9 mouse cellular contexts compared by ENCODE assay signal in the genomic region with DNA sequence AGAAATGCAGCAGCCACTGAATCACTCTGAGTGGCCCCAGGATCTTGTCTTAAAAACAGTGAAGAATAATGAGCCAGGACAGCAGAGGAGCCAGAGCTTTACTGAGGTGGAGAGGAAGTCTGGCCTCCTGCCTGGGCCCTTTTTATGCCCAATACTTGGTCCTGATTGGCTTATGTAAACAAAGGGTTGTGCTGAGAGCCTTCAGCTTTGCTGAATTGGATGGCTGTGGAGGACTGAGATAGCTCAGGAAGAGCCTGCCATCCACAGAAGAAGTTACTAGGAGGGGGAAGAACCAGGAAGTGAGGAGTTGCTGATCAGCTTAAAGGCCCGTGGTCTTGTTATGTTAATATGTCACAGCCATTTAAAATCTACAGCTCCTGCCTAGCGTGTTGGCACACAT. TPM values are rescaled to one million over a fixed set of nuclear protein-coding genes. Genes with fewer than 3 reads are reported as not detected.
DNase-seq lines count a peak whose midpoint lies in the region; ATAC-seq lines count a peak whose summit lies in the region.
"Had no signal": no experiment of that assay in that cellular context is flagged by ENCODE, and none has a peak within 500 bp of the region (broad histone marks: within the 10 kb centered on the region; RNA-seq: fewer than 3 reads in every experiment).

No protein-coding gene starts in this region.

- peaks cover 8% of the 10 kb centered on the region; the same call in 1 of the 2 replicates for H3K4me1 ChIP-seq in neural tube, embryonic 12.5 days
- peaks cover 6% of the 10 kb centered on the region; the same call in 1 of the 2 replicates for H3K4me1 ChIP-seq in forebrain, embryonic 11.5 days (replicated peaks; ENCODE audit: control insufficient read depth, insufficient read depth, low read length)
- peaks cover 25% of the 10 kb centered on the region for H3K4me1 ChIP-seq in stomach, embryonic 16.5 days (ENCODE audit: control insufficient read depth, insufficient read depth, low read length)

- H3K9ac ChIP-seq in neural tube, embryonic 12.5 days = no peak overlapping the region
- H3K9ac ChIP-seq in forebrain, embryonic 11.5 days (ENCODE audit: low read length) = 0 out of 2 replicates have a peak overlapping the region, but pooled peaks have one; percentile 16
- no peak overlapping the region; the same call in 1 of the 2 replicates for H3K9ac ChIP-seq in stomach, embryonic 16.5 days (ENCODE audit: low read length)
- H3K9ac ChIP-seq: embryonic facial prominence, embryonic 12.5 days had no signal

- no peak overlapping the region for H3K4me2 ChIP-seq in neural tube, embryonic 12.5 days (replicated peaks)
- H3K4me2 ChIP-seq in forebrain, embryonic 11.5 days (ENCODE audit: low read depth, low read length, severe bottlenecking) = no peak overlapping the region
- no peak overlapping the region for H3K4me2 ChIP-seq in stomach, embryonic 16.5 days (ENCODE audit: low read depth, low read length)
- H3K4me2 ChIP-seq: embryonic facial prominence, embryonic 12.5 days had no signal

- WGBS in neural tube, embryonic 12.5 days = 14% methylated on average over 2 of the region's 2 CpGs
- WGBS in forebrain, embryonic 11.5 days = 16% methylated on average over 2 of the region's 2 CpGs
- 28% methylated on average over 2 of the region's 2 CpGs for WGBS in stomach, embryonic 16.5 days

- no peaks in the 10 kb centered on the region for H3K27me3 ChIP-seq in neural tube, embryonic 12.5 days (replicated peaks)
- H3K27me3 ChIP-seq in forebrain, embryonic 11.5 days (ENCODE audit: control insufficient read depth, insufficient read depth, low read length) = no peaks in the 10 kb centered on the region
- H3K27me3 ChIP-seq in stomach, embryonic 16.5 days (ENCODE audit: control insufficient read depth, insufficient read depth, low read length) = no peaks in the 10 kb centered on the region
- H3K27me3 ChIP-seq: embryonic facial prominence, embryonic 12.5 days had no signal

- no peak for ATAC-seq in neural tube, embryonic 12.5 days (ENCODE audit: low FRiP score, low read depth)
- ATAC-seq in forebrain, embryonic 11.5 days (replicated peaks; ENCODE audit: low FRiP score) = no peak; the same call in 1 of the 2 replicates
- 0 out of 2 replicates have a peak, but pooled peaks have one; percentile 49 for ATAC-seq in stomach, embryonic 16.5 days (ENCODE audit: insufficient read depth, low FRiP score)

- no peak for DNase-seq in neural tube, embryonic 10.5 days (ENCODE audit: extremely low spot score, low spot score)
- DNase-seq in forebrain, embryonic 11.5 days (ENCODE audit: low spot score) = no peak
- DNase-seq in kidney, postnatal 10 days = peak; percentile 37
- DNase-seq in testis, postnatal 10 days (ENCODE audit: low spot score) = no peak
- no peak for DNase-seq in thymus, postnatal 36 days

- H3K27ac ChIP-seq in neural tube, embryonic 12.5 days = 0 out of 2 replicates have a peak overlapping the region, but pooled peaks have one; percentile 1
- peak overlapping the region; percentile 6; the same call in 1 of the 2 replicates for H3K27ac ChIP-seq in forebrain, embryonic 11.5 days (ENCODE audit: low read depth, low read length)
- H3K27ac ChIP-seq in stomach, embryonic 16.5 days (ENCODE audit: low read length) = peak overlapping the region; percentile 8; the same call in 1 of the 2 replicates
- H3K27ac ChIP-seq: embryonic facial prominence, embryonic 12.5 days had no signal

- H3K36me3 ChIP-seq in neural tube, embryonic 12.5 days = no peaks in the 10 kb centered on the region
- no peaks in the 10 kb centered on the region for H3K36me3 ChIP-seq in forebrain, embryonic 11.5 days (ENCODE audit: control insufficient read depth, insufficient read depth, low read length)
- no peaks in the 10 kb centered on the region for H3K36me3 ChIP-seq in stomach, embryonic 16.5 days (ENCODE audit: control insufficient read depth, insufficient read depth, low read length)
- H3K36me3 ChIP-seq: embryonic facial prominence, embryonic 12.5 days had no signal

- H3K4me3 ChIP-seq in neural tube, embryonic 12.5 days = no peak overlapping the region
- H3K4me3 ChIP-seq in forebrain, embryonic 11.5 days (ENCODE audit: low read depth, low read length) = no peak overlapping the region
- no peak overlapping the region for H3K4me3 ChIP-seq in stomach, embryonic 16.5 days (replicated peaks; ENCODE audit: low read length)
- H3K4me3 ChIP-seq: embryonic facial prominence, embryonic 12.5 days had no signal

- H3K9me3 ChIP-seq in neural tube, embryonic 12.5 days = no peaks in the 10 kb centered on the region
- H3K9me3 ChIP-seq in forebrain, embryonic 11.5 days (ENCODE audit: control insufficient read depth, low read length) = no peaks in the 10 kb centered on the region
- H3K9me3 ChIP-seq in stomach, embryonic 16.5 days (replicated peaks; ENCODE audit: control insufficient read depth, low read length) = no peaks in the 10 kb centered on the region
- H3K9me3 ChIP-seq: embryonic facial prominence, embryonic 12.5 days had no signal

RNA-seq across cellular contexts. Expression of gene R3hdm2, which starts 46.5 kb away (rescaled TPM):
- 33.9 and 36.3 TPM in 2 replicates for polyA plus RNA-seq in neural tube, embryonic 12.5 days (2016; fragmentation: Nextera tagmentation; extraction: Ambion mirVana)
- 34.7 and 44.6 TPM in 2 replicates for polyA plus RNA-seq in forebrain, embryonic 11.5 days (2014; fragmentation: Nextera tagmentation; extraction: Ambion mirVana)
- polyA plus RNA-seq in stomach, embryonic 16.5 days (2015; fragmentation: Nextera tagmentation; extraction: Ambion mirVana) = 19.3 and 22.5 TPM in 2 replicates

RNA-seq across cellular contexts. Expression of gene Inhbc, which starts 56.4 kb away (rescaled TPM):
- not detected in 2 replicates for polyA plus RNA-seq in neural tube, embryonic 12.5 days (2016; fragmentation: Nextera tagmentation; extraction: Ambion mirVana)
- not detected in 2 replicates for polyA plus RNA-seq in forebrain, embryonic 11.5 days (2014; fragmentation: Nextera tagmentation; extraction: Ambion mirVana)
- 0.15 and 0.27 TPM in 2 replicates for polyA plus RNA-seq in stomach, embryonic 16.5 days (2015; fragmentation: Nextera tagmentation; extraction: Ambion mirVana)
- polyA plus RNA-seq: neural tube, embryonic 11.5 days had no signal
